Mouse (Mus musculus) heart, postnatal 0 days (tissue): ENCODE measurements around the gene Layn. TPM values are rescaled to one million over a fixed set of nuclear protein-coding genes. Genes with fewer than 3 reads are reported as not detected.

Experiments used
- ATAC-seq: fragments of 200-750 bp; cut with Nextera tagmentation; 2 replicates; pipeline ENCODE4 v1.8.0; 2017; ENCODE audit warnings: low read depth, moderate number of reproducible peaks, moderate library complexity; ENCODE audit not compliant: insufficient read depth
- DNase-seq: peaks from one replicate; pipeline ENCODE4 v3.0.0-alpha.2; 2016; ENCODE audit warnings: low spot score
- H3K27ac ChIP-seq: fragments of 300-500 bp; sonication (generic); 2 replicates; pipeline ENCODE4 v1.5.1; 2014; ENCODE audit warnings: low read depth, mild to moderate bottlenecking
- H3K27me3 ChIP-seq: fragments of 300-500 bp; sonication (generic); 2 replicates; pipeline ENCODE4 v1.6.1; 2014; ENCODE audit warnings: low read length, mixed read lengths; ENCODE audit not compliant: control insufficient read depth, insufficient read depth
- H3K36me3 ChIP-seq: fragments of 300-500 bp; sonication (generic); replicated peaks from 2 replicates; pipeline ENCODE4 v1.6.1; 2014; ENCODE audit warnings: low read length, mixed read lengths; ENCODE audit not compliant: control insufficient read depth, insufficient read depth
- H3K4me1 ChIP-seq: fragments of 300-500 bp; sonication (generic); 2 replicates; pipeline ENCODE4 v1.6.1; 2014; ENCODE audit warnings: antibody characterized with exemption; ENCODE audit not compliant: control insufficient read depth, insufficient read depth
- H3K4me2 ChIP-seq: fragments of 300-500 bp; sonication (generic); 2 replicates; pipeline ENCODE4 v1.6.1; 2014; ENCODE audit warnings: low read depth, mild to moderate bottlenecking, low read length, moderate library complexity
- H3K4me3 ChIP-seq: fragments of 300-500 bp; sonication (generic); 2 replicates; pipeline ENCODE4 v1.5.1; 2014; ENCODE audit warnings: low read depth, low read length
- H3K9ac ChIP-seq: fragments of 300-500 bp; sonication (generic); replicated peaks from 2 replicates; pipeline ENCODE4 v1.6.1; 2014; ENCODE audit warnings: low read depth, low read length, mixed read lengths
- H3K9me3 ChIP-seq: fragments of 300-500 bp; sonication (generic); replicated peaks from 2 replicates; pipeline ENCODE4 v1.6.1; 2016; ENCODE audit warnings: low read length; ENCODE audit not compliant: control insufficient read depth
- CTCF ChIP-seq: IDR thresholded peaks from 2 replicates; pipeline ENCODE4 v1.5.1; 2016; ENCODE audit warnings: antibody characterized with exemption, control low read depth, low read depth
- EP300 ChIP-seq: IDR thresholded peaks from 2 replicates; pipeline ENCODE4 v1.6.1; 2016; ENCODE audit warnings: antibody characterized with exemption, low read depth
- WGBS: fragments of 180-500 bp; shearing (Covaris S2); extraction: QIAGEN DNeasy Blood & Tissue Kit; methylation state at CpG from one replicate; pipeline ENCODE4 v1.1.7; 2014; 5-methylcytosine and 5-hydroxymethylcytosine counted together
- microRNA counts: library from miRNA; unstranded; fragments of <30 nt; microRNA quantifications from one replicate; lab custom pipeline; 2015
- microRNA-seq: library from miRNA; unstranded; fragments of <30 nt; microRNA quantifications from one replicate; pipeline ENCODE4, GENCODE M21; 2016
- polyA plus RNA-seq: library from polyadenylated mRNA; unstranded; fragments of >200 nt; fragmentation: Nextera tagmentation; extraction: Ambion mirVana; gene quantifications from 2 replicates; pipeline ENCODE4 v1.2.1, GENCODE M21; 2015
- total RNA-seq: library from RNA; depleted of rRNA; stranded (reverse); fragments of >200 nt; gene quantifications from 2 replicates; pipeline ENCODE4 v1.2.3, GENCODE M21; 2014; ENCODE audit warnings: low replicate concordance; rRNA removed

The Layn gene
- total and polyA plus RNA-seq, 2 experiments from 2014 or later = 6.7 to 9.9 TPM

- peak overlapping the region; percentile 82 for H3K4me3 ChIP-seq
- TF ChIP-seq EP300 (no peak), CTCF (no peak)
- ATAC-seq = peak; percentile 34
- H3K27ac ChIP-seq = peak overlapping the region; percentile 92
- peaks cover 16% of the 10 kb centered on the region for H3K4me1 ChIP-seq
- WGBS = under 1% methylated on average over 63 of the region's 65 CpGs
- H3K9me3 ChIP-seq = no peaks in the 10 kb centered on the region
- H3K27me3 ChIP-seq = no peaks in the 10 kb centered on the region
- no peaks in the 10 kb centered on the region for H3K36me3 ChIP-seq
- peak overlapping the region; percentile 82 for H3K9ac ChIP-seq
- H3K4me2 ChIP-seq = peak overlapping the region; percentile 94
- DNase-seq = peak; percentile 12
Measured at GRCm38 (mm10) chr9:51008068-51008840, 68.6 kb downstream of the Layn start.

DNA sequence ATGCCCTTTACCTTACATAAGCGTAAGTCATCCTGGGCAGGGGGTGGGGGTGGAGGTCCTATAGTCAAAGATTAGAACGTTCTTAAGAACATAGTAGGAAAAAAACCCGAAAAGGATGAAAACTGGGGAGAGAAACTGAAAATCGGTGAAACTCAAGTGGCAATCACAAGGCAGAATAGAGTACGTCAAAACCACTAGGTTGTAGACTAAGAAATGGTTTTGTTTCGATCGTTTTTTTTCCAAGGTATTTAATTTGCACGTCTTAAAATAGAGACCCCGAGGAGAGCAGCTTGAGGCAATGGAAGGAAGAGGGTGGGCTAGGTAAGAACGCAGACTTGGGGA is 69.2 kb downstream of the Layn start:
- DNase-seq = no peak
- Histone ChIP-seq H3K9ac (peak overlapping the region; percentile 82; the same call in 1 of the 2 replicates), H3K4me2 (peak overlapping the region; percentile 94), H3K27ac (no peak overlapping the region), H3K4me3 (peak overlapping the region; percentile 82), H3K9me3 (no peaks in the 10 kb centered on the region), H3K27me3 (no peaks in the 10 kb centered on the region), H3K36me3 (no peaks in the 10 kb centered on the region), H3K4me1 (peaks cover 16% of the 10 kb centered on the region)
- TF ChIP-seq CTCF (no peak), EP300 (no peak)
- 17% methylated on average over 10 of the region's 10 CpGs for WGBS
- no peak for ATAC-seq

GRCm38 (mm10) chr9:51006846-51007245 is 70.0 kb downstream of the Layn start:
- no peak for ATAC-seq
- H3K27ac ChIP-seq = no peak overlapping the region
- peak overlapping the region; percentile 94; the same call in 1 of the 2 replicates for H3K4me2 ChIP-seq
- 0 out of 2 replicates have a peak overlapping the region, but pooled peaks have one; percentile 11 for H3K4me3 ChIP-seq
- WGBS = 4% methylated on average over 4 of the region's 4 CpGs
- H3K9ac ChIP-seq = no peak overlapping the region
- no peaks in the 10 kb centered on the region for H3K36me3 ChIP-seq
- DNase-seq = peak; percentile 63
- H3K27me3 ChIP-seq = no peaks in the 10 kb centered on the region
- no peaks in the 10 kb centered on the region for H3K9me3 ChIP-seq
- TF ChIP-seq EP300 = no peak
- peak; percentile 71 for TF ChIP-seq CTCF
- H3K4me1 ChIP-seq = peaks cover 16% of the 10 kb centered on the region

MicroRNA genes within 50 kb of the gene (microRNA counts, 519-probe panel; counts per million panel counts)
- not detected for microRNA mmu-miR-34b-3p (lab: Ali Mortazavi, UCI)
- 1,226 counts per million, percentile 10 among the panel's probes with 10 or more counts for microRNA mmu-miR-34b-5p (lab: Ali Mortazavi, UCI)
- microRNA mmu-miR-34c (lab: Ali Mortazavi, UCI) = 8,218 counts per million, percentile 93 among the panel's probes with 10 or more counts

Small RNA genes within 50 kb of the gene (microRNA-seq; reads per million reads assigned to microRNA genes)
- gene Mir34b = 13.7 reads per million, percentile 34 among the genes with 10 or more reads in this experiment
- 251 reads per million, percentile 67 among the genes with 10 or more reads in this experiment for gene Mir34c

Other genes with a start within 250 kb of the Layn start
- gene Ppp2r1b, start 231.8 kb downstream of the Layn start, total RNA-seq = 7.5 and 15.3 TPM in 2 replicates
- gene Ppp2r1b, start 231.8 kb downstream of the Layn start, polyA plus RNA-seq = 15.3 and 17.8 TPM in 2 replicates
- gene Sik2, start 68.0 kb downstream of the Layn start, total RNA-seq = 23.9 and 40.9 TPM in 2 replicates
- gene Sik2, start 68.0 kb downstream of the Layn start, polyA plus RNA-seq = 7.0 and 9.1 TPM in 2 replicates
- gene Btg4, start 16.2 kb downstream of the Layn start, total RNA-seq = not detected in 2 replicates
- gene Btg4, start 16.2 kb downstream of the Layn start, polyA plus RNA-seq = not detected in 2 replicates
- not detected in 2 replicates for gene 4833427G06Rik, start 25.0 kb upstream of the Layn start, total RNA-seq
- 0.21 TPM in 1 of 2 replicates, not detected in the other for gene 4833427G06Rik, start 25.0 kb upstream of the Layn start, polyA plus RNA-seq
- gene Gm32742, start 88.4 kb upstream of the Layn start, total RNA-seq = 0.15 TPM in 1 of 2 replicates, not detected in the other
- not detected in 2 replicates for gene Gm32742, start 88.4 kb upstream of the Layn start, polyA plus RNA-seq
- 0.76 and 0.89 TPM in 2 replicates for gene Pou2af1, start 136.6 kb upstream of the Layn start, total RNA-seq
- 0.05 and 0.08 TPM in 2 replicates for gene Pou2af1, start 136.6 kb upstream of the Layn start, polyA plus RNA-seq
- 2.0 and 12.4 TPM in 2 replicates for gene Colca2, start 201.5 kb upstream of the Layn start, total RNA-seq
- gene Colca2, start 201.5 kb upstream of the Layn start, polyA plus RNA-seq = 3.0 and 3.2 TPM in 2 replicates